In genomic region chr10:27635721-27636120, GRCm38 (mm10) we compare ENCODE assay signal across 27 mouse cellular contexts.
"Had no signal": no experiment of that assay in that cellular context is flagged by ENCODE, and none has a peak within 500 bp of the region (broad histone marks: within the 10 kb centered on the region; RNA-seq: fewer than 3 reads in every experiment).

No protein-coding gene starts in this region.

- H3K4me1 ChIP-seq: heart, embryonic 13.5 days; heart, embryonic 15.5 days; hindbrain, embryonic 13.5 days; hindbrain, embryonic 15.5 days; kidney, embryonic 15.5 days; limb, embryonic 13.5 days; limb, embryonic 15.5 days; liver, embryonic 12.5 days had no signal

- H3K27ac ChIP-seq: heart, adult 2 months; heart, embryonic 13.5 days; heart, embryonic 15.5 days; hindbrain, embryonic 13.5 days; hindbrain, embryonic 15.5 days; hindbrain, postnatal 0 days; kidney, embryonic 15.5 days; kidney, postnatal 0 days; limb, embryonic 13.5 days; limb, embryonic 15.5 days; liver, embryonic 12.5 days; liver, embryonic 14.5 days had no signal

- ATAC-seq: hindbrain, postnatal 0 days; intestine, embryonic 16.5 days; liver, embryonic 12.5 days had no signal

- H3K27me3 ChIP-seq: heart, embryonic 13.5 days; heart, embryonic 15.5 days; hindbrain, embryonic 13.5 days; hindbrain, embryonic 15.5 days; kidney, embryonic 15.5 days; limb, embryonic 13.5 days; limb, embryonic 15.5 days; liver, embryonic 12.5 days had no signal

- H3K4me3 ChIP-seq: heart, adult 2 months; heart, embryonic 13.5 days; heart, embryonic 15.5 days; hindbrain, embryonic 13.5 days; hindbrain, embryonic 15.5 days; kidney, embryonic 15.5 days; limb, embryonic 13.5 days; limb, embryonic 15.5 days; liver, embryonic 12.5 days had no signal

- H3K9ac ChIP-seq: heart, embryonic 13.5 days; heart, embryonic 15.5 days; hindbrain, embryonic 13.5 days; hindbrain, embryonic 15.5 days; kidney, embryonic 15.5 days; limb, embryonic 13.5 days; limb, embryonic 15.5 days; liver, embryonic 12.5 days; liver, embryonic 14.5 days had no signal

- H3K36me3 ChIP-seq: heart, embryonic 13.5 days; heart, embryonic 15.5 days; hindbrain, embryonic 13.5 days; hindbrain, embryonic 15.5 days; kidney, embryonic 15.5 days; limb, embryonic 13.5 days; limb, embryonic 15.5 days; liver, embryonic 12.5 days had no signal

- DNase-seq: gastrocnemius, postnatal 14 days; gastrocnemius, postnatal 36 days; heart, adult 11 months; heart, adult 2 months; heart, postnatal 14 days; heart, postnatal 36 days; kidney, adult 11 months; kidney, adult 2 months; kidney, adult 9 months; kidney, postnatal 14 days; kidney, postnatal 36 days; layer of hippocampus, adult 9-11 months; layer of hippocampus, postnatal 36 days; left cerebral cortex, postnatal 4 days had no signal

- H3K9me3 ChIP-seq: heart, embryonic 13.5 days; heart, embryonic 15.5 days; hindbrain, embryonic 13.5 days; hindbrain, embryonic 15.5 days; kidney, embryonic 15.5 days; limb, embryonic 13.5 days; limb, embryonic 15.5 days; liver, embryonic 12.5 days had no signal

- H3K4me2 ChIP-seq: heart, embryonic 11.5 days; heart, embryonic 13.5 days; heart, embryonic 15.5 days; hindbrain, embryonic 13.5 days; hindbrain, embryonic 15.5 days; kidney, embryonic 15.5 days; limb, embryonic 13.5 days; limb, embryonic 15.5 days; liver, embryonic 12.5 days had no signal
